21 mouse cellular contexts compared by ENCODE assay signal in the genomic region with DNA sequence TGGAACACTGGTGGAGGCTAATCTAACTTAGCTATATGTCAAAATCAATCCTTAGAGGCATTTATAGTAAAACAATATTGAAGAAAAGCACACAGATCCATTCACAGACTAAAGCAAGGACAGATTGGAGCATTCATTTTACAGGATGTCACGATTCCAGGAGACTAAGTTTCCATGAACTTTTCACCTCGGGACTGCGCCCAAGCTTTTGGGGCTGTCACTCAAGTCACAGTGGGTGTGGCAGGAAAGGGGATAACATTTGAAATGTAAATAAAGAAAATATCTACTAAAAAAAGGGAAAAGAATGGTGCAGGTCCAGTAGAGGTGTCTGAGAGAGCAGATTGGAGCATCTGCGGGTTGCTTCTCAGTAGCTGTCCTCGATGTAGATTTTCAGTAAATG.
A peak's percentile ranks its signal among the peaks of the same experiment; 100 is the strongest.
DNase-seq lines count a peak whose midpoint lies in the region; ATAC-seq and TF ChIP-seq lines count a peak whose summit lies in the region.
"Had no signal": no experiment of that assay in that cellular context is flagged by ENCODE, and none has a peak within 500 bp of the region (broad histone marks: within the 10 kb centered on the region; RNA-seq: fewer than 3 reads in every experiment).

No protein-coding gene starts in this region.

- H3K36me3 ChIP-seq in ES-E14 (ENCODE audit: control insufficient read depth, insufficient read depth, low read length, poor library complexity, severe bottlenecking), result no peaks in the 10 kb centered on the region
- H3K36me3 ChIP-seq in liver, embryonic 12.5 days, result no peaks in the 10 kb centered on the region
- H3K36me3 ChIP-seq: embryonic facial prominence, embryonic 10.5 days; embryonic facial prominence, embryonic 12.5 days; forebrain, embryonic 15.5 days had no signal

- no peak for ATAC-seq in liver, embryonic 12.5 days
- ATAC-seq: CD4-positive, CD25-positive, alpha-beta regulatory T cell, adult 4 months; forebrain, embryonic 13.5 days; forebrain, embryonic 15.5 days; forebrain, postnatal 0 days had no signal

- H3K9me3 ChIP-seq in ES-E14 (ENCODE audit: control insufficient read depth, insufficient read depth, low read depth, low read length), result no peaks in the 10 kb centered on the region
- no peaks in the 10 kb centered on the region for H3K9me3 ChIP-seq in liver, embryonic 12.5 days (replicated peaks)
- H3K9me3 ChIP-seq: embryonic facial prominence, embryonic 10.5 days; embryonic facial prominence, embryonic 12.5 days; forebrain, embryonic 13.5 days; forebrain, embryonic 15.5 days had no signal

- intact Hi-C loops in heart, postnatal 14 days (cut with DNase I), result no loop called here

- H3K4me3 ChIP-seq in ES-E14 (ENCODE audit: insufficient read depth in 1 of 2, low read depth in 1 of 2, low read length in 2 of 2, poor library complexity in 1 of 2, severe bottlenecking in 1 of 2), result no peak overlapping the region
- H3K4me3 ChIP-seq in liver, embryonic 12.5 days, result no peak overlapping the region
- H3K4me3 ChIP-seq: embryonic facial prominence, embryonic 10.5 days; embryonic facial prominence, embryonic 12.5 days; forebrain, embryonic 13.5 days; forebrain, embryonic 15.5 days had no signal

- no peak overlapping the region for H3K4me2 ChIP-seq in liver, embryonic 12.5 days
- H3K4me2 ChIP-seq: embryonic facial prominence, embryonic 12.5 days; forebrain, embryonic 13.5 days; forebrain, embryonic 15.5 days had no signal

- peaks cover 0 to 9% of the 10 kb centered on the region in 2 experiments; a peak in 2 of 4 replicates for H3K4me1 ChIP-seq in ES-E14 (ENCODE audit: control insufficient read depth in 2 of 2, insufficient read depth in 2 of 2, low read length in 2 of 2, poor library complexity in 1 of 2)
- no peaks in the 10 kb centered on the region for H3K4me1 ChIP-seq in liver, embryonic 12.5 days
- H3K4me1 ChIP-seq: embryonic facial prominence, embryonic 12.5 days; forebrain, embryonic 13.5 days; forebrain, embryonic 15.5 days had no signal

- no peak overlapping the region for H3K9ac ChIP-seq in ES-E14 (ENCODE audit: insufficient read depth, low read depth, low read length, poor library complexity, severe bottlenecking)
- no peak overlapping the region for H3K9ac ChIP-seq in liver, embryonic 12.5 days
- H3K9ac ChIP-seq: embryonic facial prominence, embryonic 12.5 days; forebrain, embryonic 13.5 days; forebrain, embryonic 15.5 days; forebrain, postnatal 0 days had no signal

- H3K27ac ChIP-seq in ES-E14 (ENCODE audit: insufficient read depth, low read depth, low read length, poor library complexity, severe bottlenecking), result peak overlapping the region; percentile 52; the same call in 1 of the 2 replicates
- H3K27ac ChIP-seq in liver, embryonic 12.5 days, result no peak overlapping the region
- H3K27ac ChIP-seq: embryonic facial prominence, embryonic 10.5 days; embryonic facial prominence, embryonic 12.5 days; forebrain, embryonic 13.5 days; forebrain, embryonic 15.5 days had no signal

- H3K27me3 ChIP-seq in liver, embryonic 12.5 days (replicated peaks), result no peaks in the 10 kb centered on the region
- H3K27me3 ChIP-seq: CH12.LX; embryonic facial prominence, embryonic 12.5 days; forebrain, embryonic 13.5 days; forebrain, embryonic 15.5 days had no signal

- WGBS in liver, embryonic 12.5 days (ENCODE audit: insufficient replicate concordance), result 76% methylated on average over 5 of the region's 5 CpGs

- in situ Hi-C loops in ES-E14 (cut with MboI; ENCODE audit: low sequenced_read_pairs in 2 of 2, unreplicated experiment in 2 of 2), result no loop called here

- DNase-seq in heart, adult 11 months, result peak; percentile 27
- DNase-seq in heart, postnatal 14 days, result no peak
- DNase-seq in ES-E14 (ENCODE audit: low read depth, low spot score) (peak; percentile 34), ZHBTc4 (ENCODE audit: low read depth, low spot score) (peak; percentile 60)
- no peak for DNase-seq in embryo, embryonic 10 days (ENCODE audit: low spot score)
- DNase-seq: adrenal gland, adult 2 months; adrenal gland, postnatal 10 days; adrenal gland, postnatal 25 days; B cell, adult 2 months; cerebellum, adult 11 months; cerebellum, adult 8-10 months; cerebellum, adult 9-11 months; cerebellum, postnatal 36 days; forebrain, postnatal 0 days had no signal

TF ChIP-seq in ES-E14, 5 proteins besides CTCF, POLR2A, EP300 and RAD21:
- TF ChIP-seq ZC3H11A (IDR thresholded peaks at IDR 0.05; ENCODE audit: borderline replicate concordance, low read depth, low read length), result no peak

Comparison
In these comparisons a context has a peak if more than half of its experiments do, and no peak if none do; other contexts are left out.
1. DNase-seq: peak in heart, adult 11 months (single experiment), ES-E14 (single experiment) and ZHBTc4 (single experiment); none in heart, postnatal 14 days (0 of 2) and embryo, embryonic 10 days (single experiment).